9 mouse cellular contexts compared by ENCODE assay signal in genomic region chr17:26582297-26582696, GRCm38 (mm10). TPM values are rescaled to one million over a fixed set of nuclear protein-coding genes. Genes with fewer than 3 reads are reported as not detected.
DNase-seq lines count a peak whose midpoint lies in the region.
"Had no signal": no experiment of that assay in that cellular context is flagged by ENCODE, and none has a peak within 500 bp of the region (broad histone marks: within the 10 kb centered on the region; RNA-seq: fewer than 3 reads in every experiment).

No protein-coding gene starts in this region.

- H3K4me3 ChIP-seq in midbrain, embryonic 10.5 days, result no peak overlapping the region
- H3K4me3 ChIP-seq: limb, embryonic 13.5 days had no signal

- H3K36me3 ChIP-seq in midbrain, embryonic 10.5 days, result peaks cover 96% of the 10 kb centered on the region

- H3K4me1 ChIP-seq in midbrain, embryonic 10.5 days, result peaks cover 17% of the 10 kb centered on the region

- no peaks in the 10 kb centered on the region for H3K27me3 ChIP-seq in midbrain, embryonic 10.5 days (ENCODE audit: low read depth, poor library complexity, severe bottlenecking)
- H3K27me3 ChIP-seq: limb, embryonic 13.5 days had no signal

- peak; percentile 57 for DNase-seq in gastrocnemius, postnatal 14 days
- no peak for DNase-seq in gastrocnemius, postnatal 36 days
- DNase-seq in NIH3T3 (ENCODE audit: low read depth), result peak; percentile 58
- DNase-seq in heart, adult 9 months (ENCODE audit: low spot score in 2 of 2), result peak; percentile 74 to 82
- DNase-seq in kidney, postnatal 36 days, result peak; percentile 78 to 89
- no peak for DNase-seq in spleen, postnatal 4 days (ENCODE audit: low spot score in 2 of 2)
- no peak for DNase-seq in frontal cortex, postnatal 10 days (ENCODE audit: low spot score in 2 of 2)
- DNase-seq in midbrain, embryonic 10.5 days (ENCODE audit: low spot score), result no peak

- no peaks in the 10 kb centered on the region for H3K9me3 ChIP-seq in midbrain, embryonic 10.5 days (replicated peaks)
- H3K9me3 ChIP-seq: limb, embryonic 13.5 days had no signal

- intact Hi-C loops in gastrocnemius, postnatal 14 days (cut with DNase I; ENCODE audit: low total_unique reads), result no loop called here
- intact Hi-C loops in gastrocnemius, postnatal 36 days (cut with DNase I), result no loop called here

- 94% methylated on average over 5 of the region's 5 CpGs for WGBS in midbrain, embryonic 10.5 days

- H3K27ac ChIP-seq in midbrain, embryonic 10.5 days (replicated peaks), result no peak overlapping the region
- H3K27ac ChIP-seq: limb, embryonic 13.5 days had no signal

RNA-seq across cellular contexts. Expression of gene Dusp1, which starts 20.4 kb away (rescaled TPM):
- total RNA-seq in gastrocnemius, postnatal 14 days (2021), result 10 to 100 TPM; 30.8 to 77.9 TPM
- 100 to 1,000 TPM in 1 of 2 experiments, 10 to 100 TPM in 1; 74.6 to 112 TPM for total RNA-seq in gastrocnemius, postnatal 36 days (2021)
- polyA plus RNA-seq in midbrain, embryonic 10.5 days (2016; fragmentation: Nextera tagmentation; extraction: Ambion mirVana), result 21.7 and 28.8 TPM in 2 replicates

RNA-seq across cellular contexts. Expression of gene Ergic1, which starts 21.0 kb away (rescaled TPM):
- total RNA-seq in gastrocnemius, postnatal 14 days (2021), result 10 to 100 TPM; 71.4 to 87.7 TPM
- total RNA-seq in gastrocnemius, postnatal 36 days (2021), result 10 to 100 TPM; 47.2 to 51.5 TPM
- 104 and 113 TPM in 2 replicates for polyA plus RNA-seq in midbrain, embryonic 10.5 days (2016; fragmentation: Nextera tagmentation; extraction: Ambion mirVana)

Comparison
In these comparisons a context has a peak if more than half of its experiments do, and no peak if none do; other contexts are left out.
1. DNase-seq: peak in gastrocnemius, postnatal 14 days (single experiment), NIH3T3 (single experiment), heart, adult 9 months (2 of 2) and kidney, postnatal 36 days (2 of 2); none in gastrocnemius, postnatal 36 days (0 of 2), spleen, postnatal 4 days (0 of 2), frontal cortex, postnatal 10 days (0 of 2) and midbrain, embryonic 10.5 days (single experiment).